Mouse (Mus musculus) hindbrain, embryonic 15.5 days (tissue): ENCODE measurements at regions not wholly inside any gene's neighbourhood (a gene's known extent, or its start where the extent isn't known, plus 50 kb on each side); places are given as distances from the start of the nearest gene placed in this dataset.

Experiments
- ATAC-seq: fragments of 200-750 bp; cut with Nextera tagmentation; 2 replicates; pipeline ENCODE4 v1.8.0; 2017; ENCODE audit warnings: low read depth, moderate number of reproducible peaks, moderate TSS enrichment; ENCODE audit not compliant: low FRiP score
- H3K27ac ChIP-seq: fragments of 300-500 bp; sonication (generic); replicated peaks from 2 replicates; pipeline ENCODE4 v1.5.1; 2015; ENCODE audit warnings: mild to moderate bottlenecking, inconsistent platforms
- H3K27me3 ChIP-seq: fragments of 300-500 bp; sonication (generic); 2 replicates; pipeline ENCODE4 v1.6.1; 2015; ENCODE audit warnings: control low read depth, inconsistent platforms
- H3K36me3 ChIP-seq: fragments of 300-500 bp; sonication (generic); 2 replicates; pipeline ENCODE4 v1.6.1; 2015; ENCODE audit warnings: control low read depth, inconsistent platforms
- H3K4me1 ChIP-seq: fragments of 300-500 bp; sonication (generic); replicated peaks from 2 replicates; pipeline ENCODE4 v1.6.1; 2015; ENCODE audit warnings: control low read depth, inconsistent platforms
- H3K4me2 ChIP-seq: fragments of 300-500 bp; sonication (generic); 2 replicates; pipeline ENCODE4 v1.6.1; 2015; ENCODE audit warnings: moderate library complexity, mild to moderate bottlenecking, inconsistent platforms
- H3K4me3 ChIP-seq: fragments of 300-500 bp; sonication (generic); 2 replicates; pipeline ENCODE4 v1.5.1; 2015; ENCODE audit warnings: mild to moderate bottlenecking, inconsistent platforms
- H3K9ac ChIP-seq: fragments of 300-500 bp; sonication (generic); 2 replicates; pipeline ENCODE4 v1.6.1; 2015; ENCODE audit warnings: inconsistent platforms
- H3K9me3 ChIP-seq: fragments of 300-500 bp; sonication (generic); 2 replicates; pipeline ENCODE4 v1.6.1; 2016; ENCODE audit warnings: control low read depth, inconsistent platforms
- WGBS: fragments of 180-500 bp; shearing (Covaris S2); methylation state at CpG from one replicate; pipeline ENCODE4 v1.1.7; 2015; 5-methylcytosine and 5-hydroxymethylcytosine counted together

DNA sequence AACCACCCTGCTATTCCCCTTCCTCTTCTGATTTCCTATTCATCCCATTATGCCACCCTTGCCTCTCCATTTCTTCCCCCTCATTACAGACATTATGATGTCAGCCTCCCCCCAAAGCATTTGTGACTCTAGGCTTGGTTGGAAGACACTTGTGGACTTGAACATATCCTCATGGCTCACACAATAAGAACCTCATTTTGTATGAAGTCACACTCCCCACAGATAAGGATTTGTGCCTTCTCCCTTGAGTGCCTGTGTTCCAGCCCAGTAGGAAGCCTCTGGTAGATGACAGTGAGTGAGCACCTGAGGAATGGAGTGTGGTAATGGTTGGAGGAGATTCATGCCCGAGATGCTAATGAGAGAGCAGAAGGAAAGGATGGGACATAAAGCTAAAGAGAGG is 313.9 kb upstream of the Trib2 start:
- ATAC-seq: no peak
- no peak overlapping the region for H3K9ac ChIP-seq
- H3K27ac ChIP-seq: no peak overlapping the region
- no peaks in the 10 kb centered on the region for H3K27me3 ChIP-seq
- no peak overlapping the region for H3K4me2 ChIP-seq
- H3K9me3 ChIP-seq: no peaks in the 10 kb centered on the region
- 59% methylated on average over 1 of the region's 1 CpGs for WGBS
- H3K4me1 ChIP-seq: no peaks in the 10 kb centered on the region
- H3K36me3 ChIP-seq: no peaks in the 10 kb centered on the region
- no peak overlapping the region for H3K4me3 ChIP-seq

DNA sequence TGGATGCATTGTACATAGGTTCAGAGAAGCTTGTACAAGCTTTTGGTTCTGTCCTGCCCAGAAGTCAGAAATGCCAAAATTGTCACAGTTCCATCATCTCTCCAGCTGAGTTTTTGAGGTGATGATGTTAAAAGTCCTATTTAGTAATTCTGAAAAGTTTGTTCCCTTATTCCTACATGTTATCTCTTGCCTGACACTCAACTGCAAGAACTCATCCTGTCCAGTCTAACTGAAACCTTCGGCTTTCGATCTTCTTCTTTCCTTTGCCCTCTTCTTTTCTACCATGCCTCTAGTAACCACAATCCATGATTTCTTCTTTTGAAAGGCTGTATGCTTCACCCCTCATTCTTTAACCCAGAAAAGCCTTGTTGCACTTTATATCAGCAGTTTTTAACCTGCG is 313.2 kb upstream of the Trib2 start:
- H3K4me2 ChIP-seq: no peak overlapping the region
- H3K36me3 ChIP-seq: no peaks in the 10 kb centered on the region
- ATAC-seq: no peak
- no peaks in the 10 kb centered on the region for H3K4me1 ChIP-seq
- 94% methylated on average over 3 of the region's 3 CpGs for WGBS
- H3K27me3 ChIP-seq: no peaks in the 10 kb centered on the region
- no peak overlapping the region for H3K9ac ChIP-seq
- no peak overlapping the region for H3K4me3 ChIP-seq
- H3K9me3 ChIP-seq: no peaks in the 10 kb centered on the region
- no peak overlapping the region for H3K27ac ChIP-seq

DNA sequence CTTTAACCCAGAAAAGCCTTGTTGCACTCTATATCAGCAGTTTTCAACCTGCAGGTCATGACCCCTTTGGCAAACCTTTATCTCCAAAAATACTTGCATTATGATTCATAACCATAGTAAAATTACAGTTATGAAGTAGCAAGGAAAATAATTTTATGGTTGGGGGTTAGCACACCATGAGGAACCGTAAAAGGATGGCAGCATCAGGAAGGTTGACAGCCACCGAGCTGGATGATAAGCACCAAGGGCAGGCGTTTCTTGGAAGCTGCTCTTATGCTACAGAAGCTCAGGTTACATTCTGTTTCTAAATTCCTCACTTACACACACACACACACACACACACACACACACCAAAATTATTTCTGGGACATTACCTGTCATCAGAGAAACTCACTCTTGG is 312.5 kb upstream of the Trib2 start:
- H3K4me3 ChIP-seq: no peak overlapping the region
- WGBS: 91% methylated on average over 3 of the region's 3 CpGs

DNA sequence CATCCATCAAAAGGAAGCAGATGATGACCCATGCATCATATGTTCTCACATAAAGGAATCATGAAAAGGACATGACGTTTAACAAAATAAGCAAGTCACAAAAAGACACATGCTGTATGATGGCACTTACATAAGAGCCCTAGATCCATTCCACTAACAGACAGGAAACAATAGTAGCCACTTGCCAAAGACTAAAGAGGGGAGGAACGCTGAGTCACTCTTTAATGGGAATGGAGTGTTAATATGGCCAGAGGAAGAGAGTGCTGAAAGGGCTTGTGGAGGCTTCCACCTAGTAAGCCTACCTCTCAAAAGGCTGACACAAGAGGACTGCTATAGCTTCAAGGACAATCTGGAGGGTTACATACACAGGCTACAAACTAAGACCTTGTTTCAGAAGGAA is 308.2 kb upstream of the Trib2 start:
- H3K27me3 ChIP-seq: no peaks in the 10 kb centered on the region
- H3K4me1 ChIP-seq: no peaks in the 10 kb centered on the region
- H3K4me2 ChIP-seq: no peak overlapping the region
- no peaks in the 10 kb centered on the region for H3K36me3 ChIP-seq
- WGBS: 86% methylated on average over 2 of the region's 2 CpGs
- no peak overlapping the region for H3K27ac ChIP-seq
- no peak overlapping the region for H3K4me3 ChIP-seq
- H3K9me3 ChIP-seq: no peaks in the 10 kb centered on the region
- H3K9ac ChIP-seq: no peak overlapping the region
- ATAC-seq: no peak

More for the DNA sequence above, 312.5 kb upstream of the Trib2 start:
- Histone ChIP-seq H3K27ac (no peak overlapping the region), H3K4me2 (no peak overlapping the region), H3K9ac (no peak overlapping the region), H3K27me3 (no peaks in the 10 kb centered on the region), H3K4me1 (no peaks in the 10 kb centered on the region), H3K36me3 (no peaks in the 10 kb centered on the region), H3K9me3 (no peaks in the 10 kb centered on the region)
- no peak for ATAC-seq

DNA sequence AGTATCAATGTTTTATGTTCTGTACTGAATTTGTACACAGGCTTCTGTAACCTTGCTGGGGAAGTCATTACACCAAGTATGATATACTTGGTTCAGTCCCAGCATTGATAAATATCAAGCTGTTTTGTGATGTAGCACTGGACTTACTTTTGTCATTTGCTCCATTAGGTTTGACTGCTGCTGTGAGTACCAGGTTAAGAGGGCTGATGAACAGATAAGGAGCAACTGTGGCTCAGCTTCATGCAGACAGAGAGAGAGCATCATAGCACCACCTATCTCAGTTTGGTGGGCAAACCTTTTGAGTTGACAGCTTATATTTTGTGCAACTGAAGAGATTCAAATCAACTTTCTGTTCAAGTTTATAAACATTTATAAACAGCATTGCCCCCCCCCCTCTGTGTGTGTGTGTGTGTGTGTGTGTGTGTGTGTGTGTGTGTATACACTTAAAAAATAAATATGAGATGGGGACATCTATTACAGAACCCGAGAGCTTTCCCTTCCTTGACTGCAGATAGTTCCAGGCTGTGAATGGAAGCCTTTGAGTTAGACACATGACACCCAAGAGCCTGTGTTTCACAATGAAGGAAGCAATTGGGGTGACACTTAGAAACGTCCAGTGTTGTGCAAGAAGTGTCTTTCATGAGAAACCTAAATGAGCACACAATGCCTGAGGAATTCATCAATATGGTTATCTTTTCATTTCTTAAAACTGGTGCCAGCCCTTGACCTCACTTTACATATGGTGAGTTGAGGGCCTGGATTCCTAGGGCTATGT is 305.8 kb upstream of the Trib2 start:
- Histone ChIP-seq H3K36me3 (no peaks in the 10 kb centered on the region), H3K4me3 (no peak overlapping the region), H3K4me1 (no peaks in the 10 kb centered on the region), H3K4me2 (no peak overlapping the region), H3K9ac (no peak overlapping the region), H3K27me3 (no peaks in the 10 kb centered on the region), H3K9me3 (no peaks in the 10 kb centered on the region), H3K27ac (no peak overlapping the region)
- 55% methylated on average over 2 of the region's 2 CpGs for WGBS
- ATAC-seq: no peak

DNA sequence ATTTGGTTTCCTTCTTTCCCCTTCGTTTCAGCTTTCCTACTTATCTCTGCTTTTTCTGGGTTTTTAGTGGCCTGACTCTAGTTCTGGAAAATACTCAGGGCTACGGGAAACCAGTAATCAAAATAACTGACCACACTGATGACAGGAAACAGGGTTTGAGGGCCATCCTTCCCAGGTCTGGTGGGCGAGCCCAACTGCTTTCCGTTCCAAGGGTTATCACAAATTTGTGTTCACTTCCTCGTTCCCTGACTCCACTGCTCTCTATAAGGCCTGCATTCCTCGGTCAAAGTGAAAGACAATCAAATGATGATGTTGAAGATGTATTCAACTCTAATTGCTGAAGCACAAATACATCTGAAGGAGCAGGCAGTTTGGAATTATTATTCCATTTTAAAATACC is 305.1 kb upstream of the Trib2 start:
- Histone ChIP-seq H3K36me3 (no peaks in the 10 kb centered on the region), H3K27ac (no peak overlapping the region), H3K27me3 (no peaks in the 10 kb centered on the region), H3K4me2 (no peak overlapping the region), H3K4me1 (no peaks in the 10 kb centered on the region), H3K9ac (no peak overlapping the region), H3K4me3 (no peak overlapping the region), H3K9me3 (no peaks in the 10 kb centered on the region)
- 86% methylated on average over 6 of the region's 6 CpGs for WGBS
- ATAC-seq: no peak

DNA sequence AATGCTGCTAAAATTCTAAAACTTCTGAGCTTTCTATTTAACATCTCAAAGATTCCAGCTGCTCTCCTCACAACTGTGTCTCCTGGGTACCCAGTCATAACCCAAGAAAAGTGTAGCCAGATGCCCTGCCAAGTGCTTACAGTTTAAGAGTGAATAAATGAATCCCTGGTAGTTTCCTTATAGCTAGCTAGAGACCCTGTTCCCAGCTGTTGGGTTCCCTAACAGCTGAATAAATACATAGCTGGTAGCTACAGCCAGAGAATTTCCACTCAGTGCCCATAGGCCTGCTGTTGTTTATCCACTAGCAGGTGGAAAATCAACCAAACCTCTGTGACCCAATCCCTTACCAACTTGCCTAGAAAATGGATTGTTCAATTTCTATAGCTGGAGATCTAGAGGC is 302.0 kb upstream of the Trib2 start:
- ATAC-seq: no peak
- no peaks in the 10 kb centered on the region for H3K4me1 ChIP-seq
- no peaks in the 10 kb centered on the region for H3K27me3 ChIP-seq
- no peak overlapping the region for H3K27ac ChIP-seq
- no peak overlapping the region for H3K9ac ChIP-seq
- no peak overlapping the region for H3K4me3 ChIP-seq
- H3K9me3 ChIP-seq: no peaks in the 10 kb centered on the region
- no peaks in the 10 kb centered on the region for H3K36me3 ChIP-seq
- no peak overlapping the region for H3K4me2 ChIP-seq

DNA sequence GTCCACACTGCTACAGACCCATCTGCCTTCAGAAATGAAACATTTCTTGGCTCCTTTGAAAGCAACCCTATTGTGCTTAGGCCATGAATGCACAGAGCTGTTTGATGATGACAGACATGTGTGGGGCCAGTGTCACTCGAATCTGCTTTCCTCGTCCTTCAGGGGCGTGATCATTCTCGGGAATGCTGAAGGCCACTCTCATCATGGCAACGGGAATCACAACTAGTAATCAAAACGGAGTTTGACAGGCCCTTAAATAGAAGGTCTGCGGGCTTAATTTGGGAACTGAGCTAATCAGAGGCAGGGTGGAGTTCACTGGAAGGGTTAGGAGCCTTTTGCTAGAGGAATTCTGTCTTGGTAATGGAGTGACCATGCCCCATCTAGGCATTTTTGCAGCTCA is 290.2 kb upstream of the Trib2 start:
- 63% methylated on average over 7 of the region's 7 CpGs for WGBS
- H3K4me2 ChIP-seq: no peak overlapping the region
- no peaks in the 10 kb centered on the region for H3K36me3 ChIP-seq
- no peak for ATAC-seq
- no peak overlapping the region for H3K27ac ChIP-seq
- H3K27me3 ChIP-seq: no peaks in the 10 kb centered on the region
- H3K4me1 ChIP-seq: no peaks in the 10 kb centered on the region
- no peak overlapping the region for H3K9ac ChIP-seq
- H3K9me3 ChIP-seq: no peaks in the 10 kb centered on the region
- no peak overlapping the region for H3K4me3 ChIP-seq

DNA sequence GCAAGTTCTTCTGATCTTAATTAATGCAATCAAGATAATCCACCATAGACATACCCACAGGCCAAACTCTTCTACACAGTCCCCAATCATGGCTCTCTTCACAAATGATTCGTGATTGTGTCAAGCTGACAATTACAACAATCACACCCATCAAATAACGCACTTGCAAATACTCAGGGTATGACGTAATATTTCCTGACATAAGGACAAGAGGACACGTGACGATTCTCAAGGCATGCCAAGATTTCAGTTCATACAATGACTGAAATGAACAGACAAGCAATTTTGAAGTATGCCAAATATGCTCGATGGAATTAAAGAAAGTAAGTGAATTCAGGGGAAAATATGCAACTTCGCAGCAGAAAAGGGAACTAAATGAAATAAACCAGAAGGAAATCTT is 282.1 kb upstream of the Trib2 start:
- no peaks in the 10 kb centered on the region for H3K4me1 ChIP-seq
- 93% methylated on average over 7 of the region's 7 CpGs for WGBS

DNA sequence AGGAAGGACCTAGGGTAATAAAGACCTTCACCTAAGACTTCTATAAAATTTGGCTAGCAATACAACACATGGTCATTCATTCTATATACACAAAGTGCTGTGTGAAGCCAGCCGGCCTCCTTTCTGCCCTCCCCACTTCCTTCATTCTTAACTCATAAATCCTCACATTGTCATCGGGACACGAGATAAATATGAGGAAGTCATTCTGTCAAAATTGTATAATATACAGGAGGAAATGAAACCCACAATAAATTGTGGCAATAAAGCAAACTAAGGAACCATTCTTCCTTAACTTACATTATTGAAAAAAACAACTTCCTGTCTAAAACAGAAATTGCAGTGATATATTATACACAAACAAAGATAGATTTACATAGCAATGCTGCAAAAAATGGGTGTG is 275.9 kb upstream of the Trib2 start:
- H3K27ac ChIP-seq: no peak overlapping the region
- H3K4me2 ChIP-seq: no peak overlapping the region
- no peak overlapping the region for H3K4me3 ChIP-seq
- no peaks in the 10 kb centered on the region for H3K9me3 ChIP-seq
- 83% methylated on average over 3 of the region's 3 CpGs for WGBS
- no peak overlapping the region for H3K9ac ChIP-seq
- 0 out of 2 replicates have a peak, but pooled peaks cover 5% of the 10 kb centered on the region for H3K4me1 ChIP-seq
- no peaks in the 10 kb centered on the region for H3K27me3 ChIP-seq
- ATAC-seq: no peak
- H3K36me3 ChIP-seq: no peaks in the 10 kb centered on the region

More for the DNA sequence above, 282.1 kb upstream of the Trib2 start:
- no peak for ATAC-seq
- no peak overlapping the region for H3K4me3 ChIP-seq
- no peaks in the 10 kb centered on the region for H3K36me3 ChIP-seq
- no peak overlapping the region for H3K4me2 ChIP-seq
- H3K27ac ChIP-seq: no peak overlapping the region
- H3K9ac ChIP-seq: no peak overlapping the region
- no peaks in the 10 kb centered on the region for H3K9me3 ChIP-seq
- H3K27me3 ChIP-seq: no peaks in the 10 kb centered on the region

DNA sequence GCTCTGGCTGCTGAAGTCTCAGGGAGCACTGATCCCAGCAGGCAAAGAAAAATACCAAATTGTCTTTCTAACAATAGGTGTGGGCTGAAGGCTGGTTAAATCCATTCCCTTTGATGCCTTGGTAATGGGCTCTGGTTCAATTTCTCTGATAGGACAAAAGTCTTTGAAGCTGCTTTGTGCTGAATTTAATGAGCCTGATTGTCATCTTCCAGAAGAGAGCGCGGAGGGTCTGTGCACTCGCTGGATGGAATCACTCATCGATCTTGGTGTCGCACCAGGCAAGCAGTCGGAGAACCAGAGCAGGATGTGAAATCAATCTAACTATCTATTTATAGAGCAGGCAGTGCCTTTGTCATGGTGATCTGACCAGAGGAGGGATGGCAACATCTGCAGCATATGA is 274.6 kb upstream of the Trib2 start:
- no peaks in the 10 kb centered on the region for H3K9me3 ChIP-seq
- WGBS: 6% methylated on average over 6 of the region's 6 CpGs
- H3K36me3 ChIP-seq: no peaks in the 10 kb centered on the region
- 0 out of 2 replicates have a peak, but pooled peaks cover 5% of the 10 kb centered on the region for H3K4me1 ChIP-seq
- peak overlapping the region; percentile 35; the same call in 1 of the 2 replicates for H3K27ac ChIP-seq
- no peak overlapping the region for H3K4me3 ChIP-seq
- peak; percentile 81 for ATAC-seq
- no peak overlapping the region for H3K9ac ChIP-seq
- H3K27me3 ChIP-seq: no peaks in the 10 kb centered on the region
- H3K4me2 ChIP-seq: peak overlapping the region; percentile 25; the same call in 1 of the 2 replicates

DNA sequence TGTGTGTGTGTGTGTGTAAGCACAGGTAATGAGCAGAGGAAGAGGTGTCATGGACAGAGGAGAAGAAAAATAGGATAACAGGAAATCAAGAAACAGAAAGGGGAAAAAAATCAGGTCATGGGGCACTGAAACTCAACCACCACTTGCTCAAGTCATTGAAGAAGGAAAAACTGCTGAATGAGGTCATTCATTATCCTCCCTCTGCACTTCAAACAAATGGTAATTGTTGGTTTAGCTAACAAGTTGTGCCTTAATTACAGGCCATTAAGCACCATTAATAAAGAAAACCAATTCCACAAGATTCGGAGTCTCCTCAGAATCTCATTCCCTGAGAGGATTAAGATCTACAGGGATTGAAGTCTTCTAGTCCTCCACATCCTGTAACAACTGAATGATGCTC is 266.5 kb upstream of the Trib2 start:
- 44% methylated on average over 1 of the region's 1 CpGs for WGBS
- Histone ChIP-seq H3K27me3 (no peaks in the 10 kb centered on the region), H3K27ac (no peak overlapping the region), H3K9ac (no peak overlapping the region), H3K4me3 (no peak overlapping the region), H3K4me2 (no peak overlapping the region), H3K9me3 (no peaks in the 10 kb centered on the region), H3K36me3 (no peaks in the 10 kb centered on the region), H3K4me1 (no peaks in the 10 kb centered on the region)
- ATAC-seq: no peak

DNA sequence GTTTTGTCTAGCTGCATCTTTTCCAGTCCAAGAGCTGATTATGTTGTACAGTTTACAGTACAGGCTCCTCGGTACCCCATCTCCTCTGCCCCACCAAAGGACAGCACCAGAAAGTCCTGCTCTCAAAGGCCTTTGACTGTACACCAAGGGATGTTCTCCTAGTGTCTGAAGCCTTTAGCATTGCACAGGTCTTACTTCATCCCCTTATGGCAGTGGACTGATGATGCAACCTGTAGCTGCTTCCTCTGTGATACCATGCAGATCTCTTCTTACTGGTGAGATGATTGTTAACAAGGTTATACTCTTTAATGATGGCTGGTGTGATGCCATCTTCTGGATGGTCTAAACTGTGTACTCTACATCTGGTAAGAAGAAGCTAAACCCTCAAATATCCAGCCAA is 260.5 kb upstream of the Trib2 start:
- H3K4me2 ChIP-seq: no peak overlapping the region
- WGBS: 81% methylated on average over 1 of the region's 1 CpGs

More for the DNA sequence above, 260.5 kb upstream of the Trib2 start:
- Histone ChIP-seq H3K9me3 (no peaks in the 10 kb centered on the region), H3K27me3 (no peaks in the 10 kb centered on the region), H3K27ac (no peak overlapping the region), H3K4me3 (no peak overlapping the region), H3K4me1 (no peaks in the 10 kb centered on the region), H3K36me3 (no peaks in the 10 kb centered on the region), H3K9ac (no peak overlapping the region)
- ATAC-seq: no peak
